Mouse (Mus musculus) cerebellum, postnatal 14 days (tissue): Measurements from ENCODE around the gene Mark1.

Experiments
- DNase-seq, 2 experiments: peaks; one replicate each; pipeline ENCODE4 v3.0.0; 2021; ENCODE audit warnings: mixed read lengths in 2 of 2

Mark1 gene

GRCm38 (mm10) chr1:184999071-184999750, at the start of gene Mark1:
Gene Mark1 (minus strand): TSS chr1:184999570.
- peak; percentile 61 to 67 for DNase-seq

GRCm38 (mm10) chr1:185047516-185048247, 48.3 kb upstream of the Mark1 start:
- no peak for DNase-seq

- DNase-seq: no peak
Measured at GRCm38 (mm10) chr1:185046513-185046912, 47.1 kb upstream of the Mark1 start.

GRCm38 (mm10) chr1:185038183-185038686, 38.9 kb upstream of the Mark1 start:
- no peak for DNase-seq

- DNase-seq: no peak
Measured at GRCm38 (mm10) chr1:185030565-185030964, 31.2 kb upstream of the Mark1 start.

GRCm38 (mm10) chr1:185020429-185021168, 21.2 kb upstream of the Mark1 start:
- DNase-seq: no peak

- no peak for DNase-seq
Measured at GRCm38 (mm10) chr1:185012566-185012965, 13.2 kb upstream of the Mark1 start.

GRCm38 (mm10) chr1:185007066-185007465, 7.7 kb upstream of the Mark1 start:
- no peak for DNase-seq

GRCm38 (mm10) chr1:184999780-185000599, 620 bp upstream of the Mark1 start:
- peak; percentile 78 to 79 for DNase-seq

GRCm38 (mm10) chr1:184998631-184999030, 739 bp downstream of the Mark1 start:
- DNase-seq: no peak

GRCm38 (mm10) chr1:184998161-184998560, 1.2 kb downstream of the Mark1 start:
- DNase-seq: peak in 1 of 2 experiments; percentile 9

- peak in 1 of 2 experiments; percentile 12 for DNase-seq
Measured at GRCm38 (mm10) chr1:184997466-184997865, 1.9 kb downstream of the Mark1 start.

- no peak for DNase-seq
Measured at GRCm38 (mm10) chr1:184995335-184995734, 4.0 kb downstream of the Mark1 start.

- DNase-seq: no peak
Measured at GRCm38 (mm10) chr1:184991191-184991590, 8.2 kb downstream of the Mark1 start.

GRCm38 (mm10) chr1:184986748-184987147, 12.6 kb downstream of the Mark1 start:
- DNase-seq: no peak

- DNase-seq: no peak
Measured at GRCm38 (mm10) chr1:184984723-184985122, 14.6 kb downstream of the Mark1 start.

GRCm38 (mm10) chr1:184983751-184984150, 15.6 kb downstream of the Mark1 start:
- no peak for DNase-seq

GRCm38 (mm10) chr1:184972214-184972776, 27.1 kb downstream of the Mark1 start:
- no peak for DNase-seq

- no peak for DNase-seq
Measured at GRCm38 (mm10) chr1:184969374-184969773, 30.0 kb downstream of the Mark1 start.

GRCm38 (mm10) chr1:184965682-184966360, 33.5 kb downstream of the Mark1 start:
- peak; percentile 63 to 84 for DNase-seq

GRCm38 (mm10) chr1:184963121-184963693, 36.2 kb downstream of the Mark1 start:
- DNase-seq: peak in 1 of 2 experiments; percentile 9
